Mouse (Mus musculus) spleen, postnatal 4 days (tissue): ENCODE measurements around the gene Lcat.

Source experiments
- DNase-seq, 2 experiments: peaks; one replicate each; pipeline ENCODE4 v3.0.0; 2022; ENCODE audit warnings: low spot score in 2 of 2

Gene Lcat

GRCm38 (mm10) chr8:105889756-105890465 is 53.3 kb downstream of the Lcat start:
- DNase-seq = no peak
